Mouse (Mus musculus): ENCODE results near the gene Mllt1. TPM values are rescaled to one million over a fixed set of nuclear protein-coding genes. Genes with fewer than 3 reads are reported as not detected.

Mllt1 gene
- polyA plus RNA-seq, 1 experiment from 2014 or later, result 27.2 TPM

- no peak overlapping the region for H3K9ac ChIP-seq (replicated peaks; ENCODE audit: low read length)
- no peak overlapping the region for H3K4me2 ChIP-seq (ENCODE audit: low read depth, low read length)
- no peak for ATAC-seq (replicated peaks; ENCODE audit: insufficient number of reproducible peaks, low FRiP score, low TSS enrichment, low read depth)
- no peak for DNase-seq (ENCODE audit: low spot score)
- H3K27me3 ChIP-seq (ENCODE audit: control insufficient read depth, insufficient read depth, low read length), result no peaks in the 10 kb centered on the region
- H3K4me3 ChIP-seq (ENCODE audit: low read depth, low read length), result no peak overlapping the region
- H3K36me3 ChIP-seq (replicated peaks; ENCODE audit: control insufficient read depth, insufficient read depth, low read depth, low read length), result no peaks in the 10 kb centered on the region
- no peaks in the 10 kb centered on the region for H3K9me3 ChIP-seq (replicated peaks; ENCODE audit: control insufficient read depth, low read length)
- 73% methylated on average over 5 of the region's 5 CpGs for WGBS
- no peak overlapping the region for H3K27ac ChIP-seq (replicated peaks; ENCODE audit: low read depth, low read length)
- no peaks in the 10 kb centered on the region for H3K4me1 ChIP-seq (ENCODE audit: control insufficient read depth, insufficient read depth, low read length)
These were observed 39.6 kb upstream of the Mllt1 start for GRCm38 (mm10) chr17:56974708-56975240.

DNA sequence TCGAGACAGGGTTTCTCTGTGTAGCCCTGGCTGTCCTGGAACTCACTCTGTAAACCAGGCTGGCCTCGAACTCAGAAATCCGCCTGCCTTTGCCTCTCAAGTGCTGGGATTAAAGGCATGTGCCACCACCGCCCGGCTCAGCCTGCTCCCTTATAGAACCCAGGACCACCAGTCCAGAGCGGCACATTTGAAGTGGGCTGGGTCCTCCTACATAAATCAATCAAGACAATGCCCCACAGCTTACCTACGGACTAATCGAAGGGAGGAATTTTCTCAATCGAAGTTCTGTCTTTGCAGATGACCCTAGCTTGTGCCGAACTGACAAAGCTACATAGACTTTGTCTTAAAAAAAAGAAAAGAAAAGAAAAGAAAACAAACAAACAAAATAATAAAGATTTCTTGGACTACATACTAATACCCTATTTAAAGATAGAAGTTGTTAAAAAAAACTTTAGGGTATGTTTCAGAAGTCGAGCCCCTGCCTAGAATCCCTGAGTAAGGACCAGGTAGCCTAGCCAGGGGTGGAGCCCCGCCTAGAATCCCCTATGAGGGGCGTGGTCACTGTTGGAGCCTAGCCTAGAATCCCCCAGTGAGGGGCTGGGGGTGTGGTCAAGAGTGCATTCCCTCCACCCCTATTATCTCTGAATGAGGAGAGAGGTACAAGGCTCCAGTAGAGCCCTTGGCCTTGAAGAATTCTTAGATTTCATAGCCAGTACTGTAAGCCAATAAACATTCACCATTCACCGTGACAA, 38.9 kb upstream of the Mllt1 start:
- no peaks in the 10 kb centered on the region for H3K36me3 ChIP-seq (replicated peaks; ENCODE audit: control insufficient read depth, insufficient read depth, low read depth, low read length)
- no peaks in the 10 kb centered on the region for H3K27me3 ChIP-seq (ENCODE audit: control insufficient read depth, insufficient read depth, low read length)
- H3K4me1 ChIP-seq (ENCODE audit: control insufficient read depth, insufficient read depth, low read length), result no peaks in the 10 kb centered on the region
- ATAC-seq (replicated peaks; ENCODE audit: insufficient number of reproducible peaks, low FRiP score, low TSS enrichment, low read depth) (no peak), DNase-seq (ENCODE audit: low spot score) (no peak)
- H3K9ac ChIP-seq (replicated peaks; ENCODE audit: low read length), result no peak overlapping the region
- 66% methylated on average over 12 of the region's 14 CpGs for WGBS
- H3K27ac ChIP-seq (replicated peaks; ENCODE audit: low read depth, low read length), result no peak overlapping the region
- H3K4me3 ChIP-seq (ENCODE audit: low read depth, low read length), result no peak overlapping the region
- no peaks in the 10 kb centered on the region for H3K9me3 ChIP-seq (replicated peaks; ENCODE audit: control insufficient read depth, low read length)
- H3K4me2 ChIP-seq (ENCODE audit: low read depth, low read length), result no peak overlapping the region

- no peak for ATAC-seq (replicated peaks; ENCODE audit: insufficient number of reproducible peaks, low FRiP score, low TSS enrichment, low read depth)
- H3K9ac ChIP-seq (replicated peaks; ENCODE audit: low read length), result no peak overlapping the region
- H3K4me1 ChIP-seq (ENCODE audit: control insufficient read depth, insufficient read depth, low read length), result no peaks in the 10 kb centered on the region
- no peak overlapping the region for H3K27ac ChIP-seq (replicated peaks; ENCODE audit: low read depth, low read length)
- H3K4me3 ChIP-seq (ENCODE audit: low read depth, low read length), result no peak overlapping the region
- WGBS, result 64% methylated on average over 5 of the region's 5 CpGs
- H3K4me2 ChIP-seq (ENCODE audit: low read depth, low read length), result no peak overlapping the region
- H3K9me3 ChIP-seq (replicated peaks; ENCODE audit: control insufficient read depth, low read length), result no peaks in the 10 kb centered on the region
- H3K27me3 ChIP-seq (ENCODE audit: control insufficient read depth, insufficient read depth, low read length), result no peaks in the 10 kb centered on the region
- H3K36me3 ChIP-seq (replicated peaks; ENCODE audit: control insufficient read depth, insufficient read depth, low read depth, low read length), result no peaks in the 10 kb centered on the region
- no peak for DNase-seq (ENCODE audit: low spot score)
These were observed 34.9 kb upstream of the Mllt1 start for GRCm38 (mm10) chr17:56970081-56970480.

DNA sequence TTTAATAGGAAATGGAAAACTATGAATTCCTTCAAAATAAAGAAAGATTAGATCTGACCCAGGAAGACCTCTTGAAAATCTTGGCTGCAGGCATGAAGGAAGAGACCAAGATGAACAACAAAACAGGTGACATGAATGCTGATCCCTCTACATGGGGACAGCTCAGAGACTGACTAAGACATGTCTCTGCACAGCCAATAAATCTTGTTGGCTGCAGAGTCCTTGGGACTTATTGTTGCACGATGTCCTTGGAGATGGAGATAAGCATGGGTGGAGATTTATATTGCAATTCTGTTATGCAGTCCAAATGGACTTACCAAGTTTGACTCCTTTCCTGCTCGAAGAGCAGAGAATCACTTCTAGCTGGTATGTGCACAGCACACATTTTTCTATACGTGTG, 34.1 kb upstream of the Mllt1 start:
- no peak overlapping the region for H3K4me2 ChIP-seq (ENCODE audit: low read depth, low read length)
- DNase-seq (ENCODE audit: low spot score) (no peak), ATAC-seq (replicated peaks; ENCODE audit: insufficient number of reproducible peaks, low FRiP score, low TSS enrichment, low read depth) (no peak)
- 70% methylated on average over 3 of the region's 3 CpGs for WGBS
- no peaks in the 10 kb centered on the region for H3K36me3 ChIP-seq (replicated peaks; ENCODE audit: control insufficient read depth, insufficient read depth, low read depth, low read length)
- H3K4me1 ChIP-seq (ENCODE audit: control insufficient read depth, insufficient read depth, low read length), result no peaks in the 10 kb centered on the region
- H3K4me3 ChIP-seq (ENCODE audit: low read depth, low read length), result no peak overlapping the region
- H3K27ac ChIP-seq (replicated peaks; ENCODE audit: low read depth, low read length), result no peak overlapping the region
- no peaks in the 10 kb centered on the region for H3K9me3 ChIP-seq (replicated peaks; ENCODE audit: control insufficient read depth, low read length)
- no peaks in the 10 kb centered on the region for H3K27me3 ChIP-seq (ENCODE audit: control insufficient read depth, insufficient read depth, low read length)
- no peak overlapping the region for H3K9ac ChIP-seq (replicated peaks; ENCODE audit: low read length)

- Histone ChIP-seq H3K9me3 (replicated peaks; ENCODE audit: control insufficient read depth, low read length) (no peaks in the 10 kb centered on the region), H3K4me2 (ENCODE audit: low read depth, low read length) (no peak overlapping the region), H3K4me1 (ENCODE audit: control insufficient read depth, insufficient read depth, low read length) (no peaks in the 10 kb centered on the region), H3K27ac (replicated peaks; ENCODE audit: low read depth, low read length) (no peak overlapping the region), H3K27me3 (ENCODE audit: control insufficient read depth, insufficient read depth, low read length) (no peaks in the 10 kb centered on the region), H3K4me3 (ENCODE audit: low read depth, low read length) (no peak overlapping the region), H3K36me3 (replicated peaks; ENCODE audit: control insufficient read depth, insufficient read depth, low read depth, low read length) (no peaks in the 10 kb centered on the region), H3K9ac (replicated peaks; ENCODE audit: low read length) (no peak overlapping the region)
- DNase-seq (ENCODE audit: low spot score) (no peak), ATAC-seq (replicated peaks; ENCODE audit: insufficient number of reproducible peaks, low FRiP score, low TSS enrichment, low read depth) (no peak)
- WGBS, result 81% methylated on average over 6 of the region's 6 CpGs
These were observed 28.4 kb upstream of the Mllt1 start for GRCm38 (mm10) chr17:56963646-56964045.

DNA sequence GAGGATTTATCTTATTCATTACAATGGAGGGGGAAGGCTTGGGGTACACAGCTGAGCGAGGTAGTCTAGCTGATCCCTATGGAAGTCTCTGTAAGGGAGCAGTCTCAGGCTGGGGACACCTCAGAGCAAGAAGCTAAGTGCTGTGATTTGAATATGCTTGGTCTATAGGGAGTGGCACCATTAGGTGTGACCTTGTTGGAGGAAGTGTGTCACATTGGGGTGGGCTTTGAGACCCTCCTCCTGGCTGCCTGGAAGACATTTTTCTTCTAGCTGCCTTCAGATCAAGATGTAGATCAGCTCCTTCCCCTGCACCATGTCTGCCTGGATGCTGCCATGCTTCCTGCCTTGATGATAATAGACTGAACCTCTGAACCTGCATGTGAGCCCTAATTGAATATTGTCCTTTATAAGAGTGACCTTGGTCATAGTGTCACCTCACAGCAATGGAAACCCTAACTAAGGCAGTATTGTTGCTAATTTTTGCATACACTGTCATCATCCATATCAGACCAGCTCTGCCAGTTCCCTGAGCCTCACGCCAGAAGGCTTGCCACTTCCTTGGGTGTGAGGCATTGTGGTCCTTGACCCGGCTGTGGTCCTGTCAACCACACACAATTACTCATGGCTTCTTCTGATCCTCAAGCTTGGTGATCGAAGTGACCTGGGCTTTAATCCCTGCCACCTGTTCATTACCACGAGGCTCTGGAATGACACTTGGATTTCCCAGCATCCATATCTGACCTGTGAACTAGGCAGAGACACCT, 27.6 kb upstream of the Mllt1 start:
- no peaks in the 10 kb centered on the region for H3K4me1 ChIP-seq (ENCODE audit: control insufficient read depth, insufficient read depth, low read length)
- ATAC-seq (replicated peaks; ENCODE audit: insufficient number of reproducible peaks, low FRiP score, low TSS enrichment, low read depth) (no peak), DNase-seq (ENCODE audit: low spot score) (no peak)
- H3K36me3 ChIP-seq (replicated peaks; ENCODE audit: control insufficient read depth, insufficient read depth, low read depth, low read length), result no peaks in the 10 kb centered on the region
- no peak overlapping the region for H3K4me2 ChIP-seq (ENCODE audit: low read depth, low read length)
- H3K27ac ChIP-seq (replicated peaks; ENCODE audit: low read depth, low read length), result no peak overlapping the region
- no peaks in the 10 kb centered on the region for H3K9me3 ChIP-seq (replicated peaks; ENCODE audit: control insufficient read depth, low read length)
- no peak overlapping the region for H3K4me3 ChIP-seq (ENCODE audit: low read depth, low read length)
- no peak overlapping the region for H3K9ac ChIP-seq (replicated peaks; ENCODE audit: low read length)
- H3K27me3 ChIP-seq (ENCODE audit: control insufficient read depth, insufficient read depth, low read length), result no peaks in the 10 kb centered on the region
- WGBS, result 80% methylated on average over 5 of the region's 5 CpGs

GRCm38 (mm10) chr17:56961880-56962279, 26.7 kb upstream of the Mllt1 start:
- Histone ChIP-seq H3K4me3 (ENCODE audit: low read depth, low read length) (no peak overlapping the region), H3K9ac (replicated peaks; ENCODE audit: low read length) (no peak overlapping the region), H3K4me1 (ENCODE audit: control insufficient read depth, insufficient read depth, low read length) (no peaks in the 10 kb centered on the region), H3K36me3 (replicated peaks; ENCODE audit: control insufficient read depth, insufficient read depth, low read depth, low read length) (no peaks in the 10 kb centered on the region), H3K27ac (replicated peaks; ENCODE audit: low read depth, low read length) (no peak overlapping the region), H3K27me3 (ENCODE audit: control insufficient read depth, insufficient read depth, low read length) (no peaks in the 10 kb centered on the region), H3K9me3 (replicated peaks; ENCODE audit: control insufficient read depth, low read length) (no peaks in the 10 kb centered on the region), H3K4me2 (ENCODE audit: low read depth, low read length) (no peak overlapping the region)
- 88% methylated on average over 4 of the region's 4 CpGs for WGBS
- no peak for DNase-seq (ENCODE audit: low spot score)
- no peak for ATAC-seq (replicated peaks; ENCODE audit: insufficient number of reproducible peaks, low FRiP score, low TSS enrichment, low read depth)

GRCm38 (mm10) chr17:56958667-56959066, 23.5 kb upstream of the Mllt1 start:
- Histone ChIP-seq H3K9ac (replicated peaks; ENCODE audit: low read length) (no peak overlapping the region), H3K27ac (replicated peaks; ENCODE audit: low read depth, low read length) (no peak overlapping the region), H3K4me1 (ENCODE audit: control insufficient read depth, insufficient read depth, low read length) (no peaks in the 10 kb centered on the region), H3K4me3 (ENCODE audit: low read depth, low read length) (no peak overlapping the region), H3K9me3 (replicated peaks; ENCODE audit: control insufficient read depth, low read length) (no peaks in the 10 kb centered on the region), H3K27me3 (ENCODE audit: control insufficient read depth, insufficient read depth, low read length) (no peaks in the 10 kb centered on the region), H3K4me2 (ENCODE audit: low read depth, low read length) (no peak overlapping the region), H3K36me3 (replicated peaks; ENCODE audit: control insufficient read depth, insufficient read depth, low read depth, low read length) (no peaks in the 10 kb centered on the region)
- no peak for DNase-seq (ENCODE audit: low spot score)
- WGBS, result 72% methylated on average over 4 of the region's 4 CpGs
- ATAC-seq (replicated peaks; ENCODE audit: insufficient number of reproducible peaks, low FRiP score, low TSS enrichment, low read depth), result no peak
